Mouse (Mus musculus) hindbrain, embryonic 12.5 days (tissue): ENCODE measurements at regions not wholly inside any gene's neighbourhood (a gene's known extent, or its start where the extent isn't known, plus 50 kb on each side); places are given as distances from the start of the nearest gene placed in this dataset.

Source experiments
- ATAC-seq: fragments of 200-750 bp; cut with Nextera tagmentation; 2 replicates; pipeline ENCODE4 v1.8.0; 2017; ENCODE audit warnings: moderate TSS enrichment; ENCODE audit not compliant: low FRiP score
- H3K27ac ChIP-seq: fragments of 300-500 bp; sonication (generic); 2 replicates; pipeline ENCODE4 v1.5.1; 2016; ENCODE audit warnings: mild to moderate bottlenecking
- H3K27me3 ChIP-seq: fragments of 300-500 bp; sonication (generic); 2 replicates; pipeline ENCODE4 v1.6.1; 2016; ENCODE audit warnings: mild to moderate bottlenecking
- H3K36me3 ChIP-seq: fragments of 300-500 bp; sonication (generic); 2 replicates; pipeline ENCODE4 v1.6.1; 2016; ENCODE audit warnings: mild to moderate bottlenecking
- H3K4me1 ChIP-seq: fragments of 300-500 bp; sonication (generic); 2 replicates; pipeline ENCODE4 v1.6.1; 2016
- H3K4me2 ChIP-seq: fragments of 300-500 bp; sonication (generic); replicated peaks from 2 replicates; pipeline ENCODE4 v1.6.1; 2016; ENCODE audit warnings: mild to moderate bottlenecking
- H3K4me3 ChIP-seq: fragments of 300-500 bp; sonication (generic); 2 replicates; pipeline ENCODE4 v1.5.1; 2016; ENCODE audit warnings: mild to moderate bottlenecking
- H3K9ac ChIP-seq: fragments of 300-500 bp; sonication (generic); 2 replicates; pipeline ENCODE4 v1.6.1; 2016; ENCODE audit warnings: mild to moderate bottlenecking, moderate library complexity
- H3K9me3 ChIP-seq: fragments of 300-500 bp; sonication (generic); replicated peaks from 2 replicates; pipeline ENCODE4 v1.6.1; 2016; ENCODE audit warnings: mild to moderate bottlenecking
- WGBS: fragments of 180-500 bp; shearing (Covaris S2); methylation state at CpG from one replicate; pipeline ENCODE4 v1.1.7; 2016; 5-methylcytosine and 5-hydroxymethylcytosine counted together

GRCm38 (mm10) chr8:116046859-116047258 lies 339.3 kb upstream of the Maf start:
- no peaks in the 10 kb centered on the region for H3K9me3 ChIP-seq
- H3K27me3 ChIP-seq, result peaks cover 57% of the 10 kb centered on the region
- H3K27ac ChIP-seq, result no peak overlapping the region
- H3K4me3 ChIP-seq, result no peak overlapping the region
- H3K4me2 ChIP-seq, result no peak overlapping the region
- H3K4me1 ChIP-seq, result no peaks in the 10 kb centered on the region
- ATAC-seq, result no peak
- no peak overlapping the region for H3K9ac ChIP-seq
- WGBS, result 88% methylated on average over 3 of the region's 3 CpGs
- H3K36me3 ChIP-seq, result no peaks in the 10 kb centered on the region

- 82% methylated on average over 3 of the region's 3 CpGs for WGBS
- Histone ChIP-seq H3K4me3 (no peak overlapping the region), H3K4me2 (no peak overlapping the region), H3K9me3 (no peaks in the 10 kb centered on the region), H3K27ac (no peak overlapping the region), H3K27me3 (peaks cover 46% of the 10 kb centered on the region), H3K4me1 (no peaks in the 10 kb centered on the region), H3K36me3 (no peaks in the 10 kb centered on the region), H3K9ac (no peak overlapping the region)
- ATAC-seq, result no peak
Observed at GRCm38 (mm10) chr8:116045526-116045925, 337.9 kb upstream of the Maf start.

- H3K36me3 ChIP-seq, result no peaks in the 10 kb centered on the region
- H3K4me2 ChIP-seq, result no peak overlapping the region
- H3K9ac ChIP-seq, result no peak overlapping the region
- no peaks in the 10 kb centered on the region for H3K9me3 ChIP-seq
- 70% methylated on average over 4 of the region's 4 CpGs for WGBS
- no peak overlapping the region for H3K27ac ChIP-seq
- ATAC-seq, result no peak
- H3K4me1 ChIP-seq, result no peaks in the 10 kb centered on the region
- H3K4me3 ChIP-seq, result no peak overlapping the region
- H3K27me3 ChIP-seq, result peaks cover 25% of the 10 kb centered on the region
Observed at GRCm38 (mm10) chr8:116043381-116043780, 335.8 kb upstream of the Maf start.

- 94% methylated on average over 10 of the region's 10 CpGs for WGBS
- H3K9ac ChIP-seq, result no peak overlapping the region
- H3K27me3 ChIP-seq, result no peaks in the 10 kb centered on the region; the same call in 1 of the 2 replicates
- no peak overlapping the region for H3K4me2 ChIP-seq
- no peaks in the 10 kb centered on the region for H3K9me3 ChIP-seq
- H3K4me3 ChIP-seq, result no peak overlapping the region
- H3K36me3 ChIP-seq, result no peaks in the 10 kb centered on the region
- H3K4me1 ChIP-seq, result no peaks in the 10 kb centered on the region
- no peak overlapping the region for H3K27ac ChIP-seq
- ATAC-seq, result no peak
Observed at GRCm38 (mm10) chr8:116030966-116031365, 323.4 kb upstream of the Maf start.

GRCm38 (mm10) chr8:116025321-116025720 lies 317.7 kb upstream of the Maf start:
- no peaks in the 10 kb centered on the region; the same call in 1 of the 2 replicates for H3K27me3 ChIP-seq
- ATAC-seq, result no peak
- 81% methylated on average over 2 of the region's 2 CpGs for WGBS
- H3K4me1 ChIP-seq, result no peaks in the 10 kb centered on the region
- H3K4me2 ChIP-seq, result no peak overlapping the region
- no peak overlapping the region for H3K9ac ChIP-seq
- no peak overlapping the region for H3K4me3 ChIP-seq
- no peaks in the 10 kb centered on the region for H3K9me3 ChIP-seq
- H3K36me3 ChIP-seq, result no peaks in the 10 kb centered on the region
- H3K27ac ChIP-seq, result no peak overlapping the region

- ATAC-seq, result no peak
- H3K4me2 ChIP-seq, result no peak overlapping the region
- no peaks in the 10 kb centered on the region for H3K36me3 ChIP-seq
- no peaks in the 10 kb centered on the region; the same call in 1 of the 2 replicates for H3K27me3 ChIP-seq
- no peak overlapping the region for H3K27ac ChIP-seq
- H3K4me3 ChIP-seq, result no peak overlapping the region
- H3K4me1 ChIP-seq, result no peaks in the 10 kb centered on the region
- H3K9ac ChIP-seq, result no peak overlapping the region
- H3K9me3 ChIP-seq, result no peaks in the 10 kb centered on the region
- WGBS, result 82% methylated on average over 4 of the region's 4 CpGs
Observed at GRCm38 (mm10) chr8:116024811-116025210, 317.2 kb upstream of the Maf start.

- Histone ChIP-seq H3K27ac (no peak overlapping the region), H3K9ac (no peak overlapping the region), H3K4me1 (no peaks in the 10 kb centered on the region), H3K4me2 (no peak overlapping the region), H3K27me3 (no peaks in the 10 kb centered on the region), H3K36me3 (no peaks in the 10 kb centered on the region), H3K4me3 (no peak overlapping the region), H3K9me3 (no peaks in the 10 kb centered on the region)
- ATAC-seq, result no peak
Observed at GRCm38 (mm10) chr8:116021691-116022090, 314.1 kb upstream of the Maf start.

- Histone ChIP-seq H3K9me3 (no peaks in the 10 kb centered on the region), H3K9ac (no peak overlapping the region), H3K4me2 (no peak overlapping the region), H3K27ac (no peak overlapping the region), H3K4me3 (no peak overlapping the region), H3K4me1 (no peaks in the 10 kb centered on the region), H3K36me3 (no peaks in the 10 kb centered on the region), H3K27me3 (no peaks in the 10 kb centered on the region)
- 87% methylated on average over 5 of the region's 5 CpGs for WGBS
- ATAC-seq, result no peak
Observed at GRCm38 (mm10) chr8:115995320-115995719, 287.7 kb upstream of the Maf start.

GRCm38 (mm10) chr8:115991989-115992388 lies 284.4 kb upstream of the Maf start:
- H3K9ac ChIP-seq, result no peak overlapping the region
- H3K36me3 ChIP-seq, result no peaks in the 10 kb centered on the region
- no peak overlapping the region for H3K27ac ChIP-seq
- no peaks in the 10 kb centered on the region for H3K9me3 ChIP-seq
- ATAC-seq, result no peak
- no peak overlapping the region for H3K4me3 ChIP-seq
- no peaks in the 10 kb centered on the region for H3K27me3 ChIP-seq
- H3K4me2 ChIP-seq, result no peak overlapping the region
- WGBS, result 84% methylated on average over 6 of the region's 6 CpGs
- H3K4me1 ChIP-seq, result no peaks in the 10 kb centered on the region

GRCm38 (mm10) chr8:115983397-115983796 lies 275.8 kb upstream of the Maf start:
- H3K27me3 ChIP-seq, result no peaks in the 10 kb centered on the region
- 71% methylated on average over 6 of the region's 6 CpGs for WGBS
- H3K4me3 ChIP-seq, result no peak overlapping the region
- H3K4me1 ChIP-seq, result no peaks in the 10 kb centered on the region
- H3K4me2 ChIP-seq, result no peak overlapping the region
- no peak for ATAC-seq
- H3K36me3 ChIP-seq, result no peaks in the 10 kb centered on the region
- H3K27ac ChIP-seq, result no peak overlapping the region
- H3K9ac ChIP-seq, result no peak overlapping the region
- no peaks in the 10 kb centered on the region for H3K9me3 ChIP-seq

- Histone ChIP-seq H3K9ac (no peak overlapping the region), H3K9me3 (no peaks in the 10 kb centered on the region), H3K4me1 (no peaks in the 10 kb centered on the region), H3K4me2 (no peak overlapping the region), H3K27ac (no peak overlapping the region), H3K27me3 (no peaks in the 10 kb centered on the region), H3K4me3 (no peak overlapping the region), H3K36me3 (no peaks in the 10 kb centered on the region)
- ATAC-seq, result no peak
- 70% methylated on average over 3 of the region's 3 CpGs for WGBS
Observed at GRCm38 (mm10) chr8:115982326-115982725, 274.7 kb upstream of the Maf start.

- no peaks in the 10 kb centered on the region for H3K9me3 ChIP-seq
- no peak overlapping the region for H3K27ac ChIP-seq
- no peaks in the 10 kb centered on the region for H3K27me3 ChIP-seq
- H3K4me2 ChIP-seq, result no peak overlapping the region
- H3K4me3 ChIP-seq, result no peak overlapping the region
- ATAC-seq, result no peak
- H3K4me1 ChIP-seq, result no peaks in the 10 kb centered on the region
- no peaks in the 10 kb centered on the region for H3K36me3 ChIP-seq
- no peak overlapping the region for H3K9ac ChIP-seq
- WGBS, result 91% methylated on average over 7 of the region's 7 CpGs
Observed at GRCm38 (mm10) chr8:115981426-115981825, 273.8 kb upstream of the Maf start.

- H3K4me2 ChIP-seq, result no peak overlapping the region
- H3K4me1 ChIP-seq, result no peaks in the 10 kb centered on the region
- H3K9me3 ChIP-seq, result no peaks in the 10 kb centered on the region
- ATAC-seq, result no peak
- H3K27ac ChIP-seq, result no peak overlapping the region
- WGBS, result 87% methylated on average over 3 of the region's 3 CpGs
- H3K9ac ChIP-seq, result no peak overlapping the region
- no peaks in the 10 kb centered on the region for H3K27me3 ChIP-seq
- no peak overlapping the region for H3K4me3 ChIP-seq
- no peaks in the 10 kb centered on the region for H3K36me3 ChIP-seq
Observed at GRCm38 (mm10) chr8:115980616-115981015, 273.0 kb upstream of the Maf start.

- no peaks in the 10 kb centered on the region for H3K9me3 ChIP-seq
- no peak overlapping the region for H3K4me2 ChIP-seq
- H3K27ac ChIP-seq, result no peak overlapping the region
- H3K4me3 ChIP-seq, result no peak overlapping the region
- H3K4me1 ChIP-seq, result no peaks in the 10 kb centered on the region
- no peak overlapping the region for H3K9ac ChIP-seq
- WGBS, result 83% methylated on average over 4 of the region's 4 CpGs
- no peak for ATAC-seq
- no peaks in the 10 kb centered on the region for H3K36me3 ChIP-seq
- no peaks in the 10 kb centered on the region for H3K27me3 ChIP-seq
Observed at GRCm38 (mm10) chr8:115977152-115977551, 269.6 kb upstream of the Maf start.
